Mouse (Mus musculus) left cerebral cortex, adult 8-10 months (tissue): Measurements from ENCODE around the gene Lmbr1l. TPM values are rescaled to one million over a fixed set of nuclear protein-coding genes. Genes with fewer than 3 reads are reported as not detected.

Source experiments
- DNase-seq, 2 experiments: peaks; one replicate each; pipeline ENCODE4 v3.0.0; 2022; ENCODE audit warnings: low spot score in 2 of 2
- total RNA-seq, 4 experiments: library from RNA; stranded (reverse); gene quantifications; 2 replicates each; pipeline ENCODE4 v1.2.4; 2022

Gene Lmbr1l
- total RNA-seq, 4 experiments from 2014 or later = 13.7 to 17.9 (median 14.7) TPM

GRCm38 (mm10) chr15:98895635-98896589, 22.1 kb downstream of the Lmbr1l start:
- DNase-seq = no peak

GRCm38 (mm10) chr15:98894746-98895634, 23.0 kb downstream of the Lmbr1l start:
- DNase-seq = no peak

- peak in 1 of 2 experiments; percentile 40 for DNase-seq
Observed at GRCm38 (mm10) chr15:98893940-98894745, 23.9 kb downstream of the Lmbr1l start, which contains the start of gene Rhebl1. Gene Rhebl1 (minus strand): TSS chr15:98894540.

- DNase-seq = no peak
Observed at GRCm38 (mm10) chr15:98893036-98893435, 25.0 kb downstream of the Lmbr1l start.

- DNase-seq = peak in 1 of 2 experiments; percentile 63
Observed at GRCm38 (mm10) chr15:98891907-98892606, 26.0 kb downstream of the Lmbr1l start.

GRCm38 (mm10) chr15:98891198-98891742, 26.8 kb downstream of the Lmbr1l start:
- no peak for DNase-seq

GRCm38 (mm10) chr15:98887526-98887925, 30.5 kb downstream of the Lmbr1l start:
- DNase-seq = no peak

GRCm38 (mm10) chr15:98886667-98887387, 31.2 kb downstream of the Lmbr1l start:
- no peak for DNase-seq

- DNase-seq = no peak
Observed at GRCm38 (mm10) chr15:98884106-98884505, 33.9 kb downstream of the Lmbr1l start.

GRCm38 (mm10) chr15:98883661-98884060, 34.4 kb downstream of the Lmbr1l start:
- no peak for DNase-seq

GRCm38 (mm10) chr15:98881656-98882008, 36.4 kb downstream of the Lmbr1l start:
- DNase-seq = no peak

GRCm38 (mm10) chr15:98880978-98881655, 36.9 kb downstream of the Lmbr1l start:
- DNase-seq = peak; percentile 76 to 95

- DNase-seq = no peak
Observed at GRCm38 (mm10) chr15:98877331-98877730, 40.7 kb downstream of the Lmbr1l start.

GRCm38 (mm10) chr15:98871916-98872888, 45.8 kb downstream of the Lmbr1l start:
- DNase-seq = peak; percentile 91 to 95

- DNase-seq = no peak
Observed at GRCm38 (mm10) chr15:98871070-98871915, 46.7 kb downstream of the Lmbr1l start, which contains the start of gene Kmt2d. Gene Kmt2d (minus strand): TSS chr15:98871204.
